Mouse (Mus musculus): ENCODE measurements around the gene Nkd1. TPM values are rescaled to one million over a fixed set of nuclear protein-coding genes. Genes with fewer than 3 reads are reported as not detected.

Nkd1 gene
- polyA plus RNA-seq, 1 experiment from 2014 or later: 4.3 TPM

DNA sequence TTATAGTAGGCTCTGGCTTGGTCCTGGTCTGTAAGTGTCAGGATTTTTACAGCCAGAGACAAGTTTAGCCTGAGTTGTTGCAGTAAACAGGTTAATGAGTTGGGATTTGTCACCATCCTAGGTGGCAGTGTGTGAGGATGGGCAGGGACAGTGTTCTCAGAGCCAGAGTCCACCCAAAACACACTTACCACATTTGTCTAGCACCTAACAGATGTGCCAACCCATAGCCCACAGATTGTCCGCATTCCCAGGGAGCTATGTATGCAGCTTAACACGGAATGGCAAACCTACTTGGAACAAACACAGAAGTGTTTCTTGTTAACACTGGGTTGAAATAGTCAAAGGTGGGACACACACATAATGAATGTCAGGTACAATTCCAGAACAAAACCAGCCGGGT is 47.1 kb downstream of the Nkd1 start:
- Histone ChIP-seq H3K4me2 (no peak overlapping the region), H3K9ac (no peak overlapping the region), H3K4me1 (peaks cover 38% of the 10 kb centered on the region), H3K36me3 (no peaks in the 10 kb centered on the region), H3K27ac (no peak overlapping the region), H3K9me3 (replicated peaks) (no peaks in the 10 kb centered on the region), H3K4me3 (no peak overlapping the region), H3K27me3 (replicated peaks) (no peaks in the 10 kb centered on the region)
- ATAC-seq: no peak
- 76% methylated on average over 3 of the region's 3 CpGs for WGBS (ENCODE audit: insufficient replicate concordance)

DNA sequence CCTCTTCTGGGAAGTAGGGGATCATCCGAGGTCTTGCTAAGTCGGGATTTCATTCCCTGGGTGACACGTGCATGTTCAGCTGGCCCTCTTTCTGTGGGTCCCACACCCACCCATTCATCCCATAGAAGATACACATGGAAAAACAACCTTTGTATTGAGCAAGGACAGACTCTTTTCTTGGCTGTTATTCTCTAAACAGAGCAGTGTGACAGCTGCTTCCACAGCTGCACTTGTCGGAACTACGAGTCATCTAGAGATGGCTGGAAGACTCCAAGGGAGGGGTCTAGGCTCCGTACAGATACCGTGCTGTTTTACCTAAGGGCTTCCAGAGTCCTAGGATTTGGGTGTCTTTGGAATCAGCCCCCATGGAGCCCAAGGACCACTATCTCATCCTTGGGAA is 48.2 kb downstream of the Nkd1 start:
- Histone ChIP-seq H3K4me3 (no peak overlapping the region), H3K4me1 (peaks cover 34% of the 10 kb centered on the region), H3K27ac (no peak overlapping the region), H3K4me2 (no peak overlapping the region), H3K9ac (no peak overlapping the region), H3K27me3 (replicated peaks) (no peaks in the 10 kb centered on the region), H3K9me3 (replicated peaks) (no peaks in the 10 kb centered on the region), H3K36me3 (no peaks in the 10 kb centered on the region)
- WGBS (ENCODE audit: insufficient replicate concordance): 64% methylated on average over 7 of the region's 7 CpGs
- no peak for ATAC-seq

- H3K9ac ChIP-seq: no peak overlapping the region
- H3K27ac ChIP-seq: no peak overlapping the region
These were observed 49.3 kb downstream of the Nkd1 start for GRCm38 (mm10) chr8:88570293-88570998.

DNA sequence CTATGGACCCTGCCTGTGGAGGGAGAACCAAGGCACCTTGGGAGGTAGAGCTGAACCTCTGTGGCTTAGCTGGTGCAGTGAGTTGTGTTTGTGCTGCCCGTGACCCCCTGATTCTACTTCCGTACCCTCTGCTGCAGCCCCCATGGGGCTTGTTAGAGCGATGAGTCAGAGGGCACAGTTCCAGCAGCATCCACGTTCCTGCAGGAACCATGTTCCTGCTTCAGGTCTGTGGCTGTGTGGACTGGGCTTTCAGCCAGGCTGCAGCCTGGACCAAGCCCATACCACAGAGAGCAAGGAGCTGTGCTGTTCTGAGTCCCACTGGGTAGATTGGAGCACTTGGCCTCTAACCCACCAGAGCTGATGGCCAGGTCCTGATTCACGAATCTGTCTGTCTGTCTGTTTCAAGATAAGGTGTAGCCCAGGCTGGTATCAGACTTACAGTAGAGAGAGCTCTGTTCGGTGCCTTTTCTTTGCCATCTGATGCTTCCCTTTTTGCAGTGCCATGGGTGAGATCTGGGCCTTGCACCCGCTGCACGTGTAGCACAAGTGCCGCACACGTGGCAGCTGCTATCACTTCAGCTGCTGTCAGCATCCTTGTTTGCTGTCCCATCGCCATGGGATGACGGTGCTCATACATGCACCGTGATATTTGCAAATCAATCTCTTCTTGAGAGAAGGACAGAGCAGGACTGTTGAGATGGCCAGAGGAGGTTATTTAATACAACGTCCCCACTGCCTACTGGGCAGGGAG is 50.5 kb downstream of the Nkd1 start:
- WGBS (ENCODE audit: insufficient replicate concordance): 59% methylated on average over 14 of the region's 14 CpGs
- no peak overlapping the region for H3K4me3 ChIP-seq
- H3K27me3 ChIP-seq (replicated peaks): no peaks in the 10 kb centered on the region
- no peak overlapping the region for H3K9ac ChIP-seq
- no peaks in the 10 kb centered on the region for H3K36me3 ChIP-seq
- no peak overlapping the region for H3K27ac ChIP-seq
- H3K9me3 ChIP-seq (replicated peaks): no peaks in the 10 kb centered on the region
- no peak overlapping the region for H3K4me2 ChIP-seq
- H3K4me1 ChIP-seq: peaks cover 29% of the 10 kb centered on the region
- ATAC-seq: no peak

More at GRCm38 (mm10) chr8:88570293-88570998, 49.3 kb downstream of the Nkd1 start:
- H3K9me3 ChIP-seq (replicated peaks): no peaks in the 10 kb centered on the region
- H3K4me3 ChIP-seq: no peak overlapping the region
- 30% methylated on average over 10 of the region's 10 CpGs for WGBS (ENCODE audit: insufficient replicate concordance)
- H3K4me1 ChIP-seq: peaks cover 30% of the 10 kb centered on the region
- no peaks in the 10 kb centered on the region for H3K36me3 ChIP-seq
- H3K4me2 ChIP-seq: no peak overlapping the region
- peak; percentile 36; the same call in 1 of the 2 replicates for ATAC-seq
- no peaks in the 10 kb centered on the region for H3K27me3 ChIP-seq (replicated peaks)

DNA sequence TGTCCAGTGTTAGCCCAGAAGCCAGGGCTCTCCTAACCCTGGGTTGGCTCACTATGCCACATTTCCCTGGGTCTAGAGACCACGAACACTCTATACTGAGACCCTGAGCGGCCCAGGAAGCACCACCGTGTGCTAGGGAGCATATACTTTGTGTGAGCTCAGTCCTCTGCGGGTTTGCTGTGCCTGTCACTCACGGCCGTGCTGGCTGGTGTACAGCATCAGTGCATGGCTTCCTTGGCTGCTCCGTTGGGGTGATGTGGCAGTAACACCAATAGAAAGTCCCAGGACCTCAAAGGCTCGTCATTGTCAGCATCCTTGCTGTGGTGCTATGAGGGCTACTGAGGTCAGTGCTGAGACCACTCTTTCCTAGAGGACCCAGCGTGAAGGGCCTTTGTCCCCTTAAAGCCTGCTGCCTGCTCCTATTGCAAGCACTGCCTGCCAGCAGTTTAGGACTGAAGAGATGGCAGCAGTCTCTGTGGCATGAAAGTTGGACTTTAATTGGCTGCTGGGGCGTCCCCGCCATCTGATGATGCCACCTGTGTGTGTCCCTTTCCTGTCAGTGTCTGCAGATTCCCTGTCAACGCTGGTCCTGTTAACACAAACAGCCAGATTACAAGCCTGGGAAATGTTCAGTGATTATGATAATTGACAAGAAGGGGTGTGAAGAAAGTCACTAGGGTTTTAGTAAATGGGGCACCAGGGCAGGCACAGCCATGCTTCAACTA is 51.2 kb downstream of the Nkd1 start:
- Histone ChIP-seq H3K4me3 (no peak overlapping the region), H3K4me1 (peaks cover 27% of the 10 kb centered on the region), H3K9ac (no peak overlapping the region), H3K27me3 (replicated peaks) (no peaks in the 10 kb centered on the region), H3K36me3 (no peaks in the 10 kb centered on the region), H3K4me2 (no peak overlapping the region), H3K9me3 (replicated peaks) (no peaks in the 10 kb centered on the region), H3K27ac (no peak overlapping the region)
- no peak for ATAC-seq
- WGBS (ENCODE audit: insufficient replicate concordance): 70% methylated on average over 12 of the region's 12 CpGs

DNA sequence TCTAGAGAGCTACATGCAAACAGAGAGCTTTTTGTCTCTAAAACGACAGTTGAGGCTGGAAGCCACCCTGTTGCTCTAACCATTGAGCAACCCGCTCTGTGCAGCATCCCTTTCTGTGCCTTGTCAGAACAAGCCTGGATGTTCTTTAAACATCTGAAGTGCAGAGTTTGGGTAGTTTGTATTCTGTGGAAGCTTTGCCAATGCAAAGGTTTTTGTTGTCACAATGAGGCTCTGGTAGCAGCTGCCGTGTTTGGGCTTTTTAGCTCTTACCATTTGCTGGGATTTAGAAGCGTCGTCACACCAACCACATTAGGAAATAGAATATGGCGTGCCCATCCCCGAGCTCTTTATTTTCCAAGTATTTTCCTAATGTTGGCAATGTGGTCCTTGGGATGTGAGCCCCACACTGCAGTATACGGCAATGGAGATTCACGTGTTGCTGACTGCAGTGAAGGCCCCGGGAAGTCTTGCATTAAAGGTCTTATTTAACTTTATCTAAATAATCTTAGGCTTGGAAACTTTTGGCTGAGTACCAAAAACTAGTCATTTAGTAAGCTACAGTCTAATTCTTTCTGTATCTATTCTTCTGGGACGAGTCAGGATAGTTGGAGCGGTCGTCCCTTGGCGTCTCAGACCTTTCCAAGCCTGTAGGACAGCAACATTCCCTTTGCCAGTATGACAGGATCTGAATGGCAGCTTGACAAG is 51.9 kb downstream of the Nkd1 start:
- 76% methylated on average over 14 of the region's 14 CpGs for WGBS (ENCODE audit: insufficient replicate concordance)
- H3K4me2 ChIP-seq: no peak overlapping the region
- no peaks in the 10 kb centered on the region for H3K9me3 ChIP-seq (replicated peaks)
- no peak overlapping the region for H3K9ac ChIP-seq
- H3K27ac ChIP-seq: no peak overlapping the region
- peaks cover 26% of the 10 kb centered on the region for H3K4me1 ChIP-seq
- H3K4me3 ChIP-seq: no peak overlapping the region
- no peak for ATAC-seq
- no peaks in the 10 kb centered on the region for H3K36me3 ChIP-seq
- no peaks in the 10 kb centered on the region for H3K27me3 ChIP-seq (replicated peaks)

DNA sequence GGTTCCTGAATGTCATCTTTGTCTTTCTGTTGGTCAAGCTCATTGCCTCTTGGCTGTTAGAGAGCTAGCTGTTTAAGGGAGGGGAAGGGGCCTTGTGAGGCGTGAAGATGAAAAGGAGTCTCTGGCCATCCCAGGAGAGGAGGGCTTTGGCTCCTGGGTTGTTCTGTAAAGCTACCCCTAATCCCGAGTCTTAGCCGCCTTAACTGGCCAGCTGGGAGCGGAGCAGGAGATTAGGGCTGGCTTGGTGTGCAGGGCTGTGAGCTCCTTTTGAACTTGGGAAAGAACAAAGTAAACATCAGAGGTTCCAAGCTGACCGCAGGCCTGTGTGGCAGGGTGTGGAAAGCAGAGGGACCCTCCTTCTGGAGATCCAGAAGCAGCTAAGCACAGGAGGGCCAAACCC is 53.8 kb downstream of the Nkd1 start:
- H3K27me3 ChIP-seq (replicated peaks): peaks cover 1% of the 10 kb centered on the region; the same call in 1 of the 2 replicates
- no peak for ATAC-seq
- no peak overlapping the region for H3K27ac ChIP-seq
- H3K4me3 ChIP-seq: no peak overlapping the region
- peaks cover 26% of the 10 kb centered on the region for H3K4me1 ChIP-seq
- 66% methylated on average over 5 of the region's 5 CpGs for WGBS (ENCODE audit: insufficient replicate concordance)
- H3K9me3 ChIP-seq (replicated peaks): no peaks in the 10 kb centered on the region
- no peaks in the 10 kb centered on the region for H3K36me3 ChIP-seq
- H3K9ac ChIP-seq: no peak overlapping the region
- no peak overlapping the region for H3K4me2 ChIP-seq

- 69% methylated on average over 10 of the region's 10 CpGs for WGBS (ENCODE audit: insufficient replicate concordance)
- Histone ChIP-seq H3K36me3 (no peaks in the 10 kb centered on the region), H3K4me2 (no peak overlapping the region), H3K9ac (no peak overlapping the region), H3K4me3 (no peak overlapping the region), H3K9me3 (replicated peaks) (no peaks in the 10 kb centered on the region), H3K27me3 (replicated peaks) (peaks cover 8% of the 10 kb centered on the region; the same call in 1 of the 2 replicates), H3K4me1 (peaks cover 21% of the 10 kb centered on the region; the same call in 1 of the 2 replicates), H3K27ac (peak overlapping the region; percentile 45)
- no peak for ATAC-seq
These were observed 55.4 kb downstream of the Nkd1 start for GRCm38 (mm10) chr8:88576351-88577142.

GRCm38 (mm10) chr8:88577666-88578065 is 56.5 kb downstream of the Nkd1 start:
- H3K27me3 ChIP-seq (replicated peaks): peaks cover 8% of the 10 kb centered on the region; the same call in 1 of the 2 replicates
- no peak overlapping the region for H3K4me2 ChIP-seq
- H3K4me3 ChIP-seq: no peak overlapping the region
- ATAC-seq: no peak
- H3K27ac ChIP-seq: no peak overlapping the region
- no peaks in the 10 kb centered on the region for H3K36me3 ChIP-seq
- no peak overlapping the region for H3K9ac ChIP-seq
- H3K4me1 ChIP-seq: 0 out of 2 replicates have a peak, but pooled peaks cover 19% of the 10 kb centered on the region
- 74% methylated on average over 5 of the region's 5 CpGs for WGBS (ENCODE audit: insufficient replicate concordance)
- no peaks in the 10 kb centered on the region for H3K9me3 ChIP-seq (replicated peaks)

- Histone ChIP-seq H3K9me3 (replicated peaks) (no peaks in the 10 kb centered on the region), H3K27ac (no peak overlapping the region), H3K27me3 (replicated peaks) (peaks cover 8% of the 10 kb centered on the region; the same call in 1 of the 2 replicates), H3K4me1 (0 out of 2 replicates have a peak, but pooled peaks cover 19% of the 10 kb centered on the region), H3K4me3 (no peak overlapping the region), H3K36me3 (no peaks in the 10 kb centered on the region), H3K4me2 (no peak overlapping the region), H3K9ac (no peak overlapping the region)
- no peak for ATAC-seq
- WGBS (ENCODE audit: insufficient replicate concordance): 74% methylated on average over 14 of the region's 14 CpGs
These were observed 57.4 kb downstream of the Nkd1 start for GRCm38 (mm10) chr8:88578413-88579175.

Measured in liver, embryonic 12.5 days (tissue).